Comparison of ENCODE assay signal across 8 mouse cellular contexts in the genomic region with DNA sequence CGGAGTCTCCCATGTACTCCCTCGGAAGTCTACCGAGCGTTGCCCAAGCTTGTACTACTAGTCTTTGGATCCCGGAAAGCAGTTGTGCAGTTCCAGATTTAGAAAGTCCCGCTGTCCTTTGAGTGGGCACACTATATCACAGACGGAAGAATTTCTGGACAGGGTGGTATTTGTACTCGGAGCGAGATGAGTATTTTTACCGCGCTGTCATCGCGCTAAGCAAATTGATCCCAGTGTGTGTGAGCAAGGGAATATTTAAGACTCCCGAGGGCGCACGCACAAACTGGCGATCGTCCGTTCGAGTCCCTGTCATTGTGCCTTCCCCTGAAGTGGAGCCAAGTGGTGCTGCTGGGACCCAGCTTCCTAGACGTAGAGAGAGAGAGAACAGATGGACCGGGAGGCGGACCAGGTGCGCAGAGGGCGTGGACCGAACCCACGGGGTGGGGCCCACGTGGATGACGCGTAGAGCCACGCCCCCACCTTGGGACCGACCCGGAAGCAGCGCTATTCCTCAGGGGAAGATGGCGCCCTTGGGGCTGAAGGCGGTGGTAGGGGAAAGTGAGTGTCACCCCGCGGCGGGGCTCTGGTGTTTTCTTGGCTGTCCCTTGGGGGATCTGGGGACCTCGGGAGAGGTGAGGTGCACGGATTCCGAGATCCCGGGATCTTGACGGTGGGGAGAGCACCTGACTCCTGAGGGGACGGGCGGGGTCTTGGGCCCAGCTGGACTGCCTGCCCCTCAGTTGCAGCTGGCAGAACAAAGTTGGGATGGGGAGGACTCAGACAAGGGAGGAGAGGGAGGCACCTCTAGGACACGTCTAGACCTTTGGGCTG. TPM values are rescaled to one million over a fixed set of nuclear protein-coding genes. Genes with fewer than 3 reads are reported as not detected.
DNase-seq lines count a peak whose midpoint lies in the region; ATAC-seq lines count a peak whose summit lies in the region.

Stxbp2 (plus strand) TSS at position 309 of the 831 bp plus-strand sequence.

- H3K27me3 ChIP-seq in heart, embryonic 13.5 days (replicated peaks): peaks cover 19% of the 10 kb centered on the region
- H3K27me3 ChIP-seq in liver, embryonic 13.5 days: 0 out of 2 replicates have a peak, but pooled peaks cover 8% of the 10 kb centered on the region
- 0 out of 2 replicates have a peak, but pooled peaks cover 6% of the 10 kb centered on the region for H3K27me3 ChIP-seq in stomach, embryonic 15.5 days (replicated peaks)

- H3K27ac ChIP-seq in heart, embryonic 13.5 days (replicated peaks): no peak within 1 kb of the TSS
- H3K27ac ChIP-seq in liver, embryonic 13.5 days: peak within 1 kb of the TSS; percentile 71
- H3K27ac ChIP-seq in stomach, embryonic 15.5 days: no peak within 1 kb of the TSS

- peak; percentile 75 for DNase-seq in 3134 (ENCODE audit: extremely low read depth, insufficient read length, low spot score)
- peak; percentile 78 for DNase-seq in embryo, embryonic 10 days (ENCODE audit: low spot score)
- peak; percentile 89 for DNase-seq in kidney, postnatal 10 days
- DNase-seq in liver, embryonic 13.5 days: peak; percentile 85
- peak; percentile 93 for DNase-seq in naive thymus-derived CD4-positive, alpha-beta T cell, adult 2 months (ENCODE audit: low read depth)

- peak; percentile 97 for ATAC-seq in activated CD4-positive, CD25-positive, alpha-beta regulatory T cell, adult 4 months
- ATAC-seq in heart, embryonic 13.5 days (ENCODE audit: extremely low read depth, insufficient number of reproducible peaks, low FRiP score, low TSS enrichment): peak; percentile 87
- ATAC-seq in liver, embryonic 13.5 days (ENCODE audit: low read depth): peak; percentile 93
- ATAC-seq in stomach, embryonic 15.5 days (ENCODE audit: insufficient read depth, low FRiP score, low read depth): peak; percentile 88

- peak within 1 kb of the TSS; percentile 83 for H3K9ac ChIP-seq in heart, embryonic 13.5 days
- peak within 1 kb of the TSS; percentile 84 for H3K9ac ChIP-seq in liver, embryonic 13.5 days
- H3K9ac ChIP-seq in stomach, embryonic 15.5 days: peak within 1 kb of the TSS; percentile 48; the same call in 1 of the 2 replicates

- 4% methylated on average over 47 of the region's 47 CpGs for WGBS in heart, embryonic 13.5 days
- WGBS in liver, embryonic 13.5 days (ENCODE audit: insufficient replicate concordance): 5% methylated on average over 47 of the region's 47 CpGs
- 6% methylated on average over 47 of the region's 47 CpGs for WGBS in stomach, embryonic 15.5 days

- no peaks in the 10 kb centered on the region for H3K9me3 ChIP-seq in heart, embryonic 13.5 days
- H3K9me3 ChIP-seq in liver, embryonic 13.5 days (replicated peaks): no peaks in the 10 kb centered on the region
- H3K9me3 ChIP-seq in stomach, embryonic 15.5 days: no peaks in the 10 kb centered on the region

- H3K4me3 ChIP-seq in heart, embryonic 13.5 days: peak within 1 kb of the TSS; percentile 75
- H3K4me3 ChIP-seq in liver, embryonic 13.5 days (replicated peaks): peak within 1 kb of the TSS; percentile 80
- peak within 1 kb of the TSS; percentile 66 for H3K4me3 ChIP-seq in stomach, embryonic 15.5 days (replicated peaks)

- peaks cover 7% of the 10 kb centered on the region for H3K4me1 ChIP-seq in heart, embryonic 13.5 days
- H3K4me1 ChIP-seq in liver, embryonic 13.5 days (replicated peaks): peaks cover 24% of the 10 kb centered on the region
- peaks cover 11% of the 10 kb centered on the region for H3K4me1 ChIP-seq in stomach, embryonic 15.5 days

- peaks cover 20% of the 10 kb centered on the region for H3K36me3 ChIP-seq in heart, embryonic 13.5 days
- peaks cover 31% of the 10 kb centered on the region for H3K36me3 ChIP-seq in liver, embryonic 13.5 days
- peaks cover 12% of the 10 kb centered on the region; the same call in 1 of the 2 replicates for H3K36me3 ChIP-seq in stomach, embryonic 15.5 days

- peak within 1 kb of the TSS; percentile 90 for H3K4me2 ChIP-seq in heart, embryonic 13.5 days
- peak within 1 kb of the TSS; percentile 90 for H3K4me2 ChIP-seq in liver, embryonic 13.5 days
- H3K4me2 ChIP-seq in stomach, embryonic 15.5 days: peak within 1 kb of the TSS; percentile 76

RNA-seq across cellular contexts. Expression of gene Stxbp2, which starts in this region (rescaled TPM):
- 100 to 1,000 TPM; 184 to 205 TPM for polyA plus RNA-seq in activated CD4-positive, CD25-positive, alpha-beta regulatory T cell, adult 4 months (2017; shearing (Covaris generic))
- 45.6 and 51.8 TPM in 2 replicates for polyA plus RNA-seq in heart, embryonic 13.5 days (2015; fragmentation: Nextera tagmentation; extraction: Ambion mirVana)
- 45.6 and 52.2 TPM in 2 replicates for polyA plus RNA-seq in liver, embryonic 13.5 days (2015; fragmentation: Nextera tagmentation; extraction: Ambion mirVana)
- 105 and 118 TPM in 2 replicates for polyA plus RNA-seq in stomach, embryonic 15.5 days (2015; fragmentation: Nextera tagmentation; extraction: Ambion mirVana)
